Comparison of ENCODE assay signal across 26 mouse cellular contexts in genomic region chr8:46340381-46341273, GRCm38 (mm10). TPM values are rescaled to one million over a fixed set of nuclear protein-coding genes. Genes with fewer than 3 reads are reported as not detected.
DNase-seq lines count a peak whose midpoint lies in the region; ATAC-seq lines count a peak whose summit lies in the region.
"Had no signal": no experiment of that assay in that cellular context is flagged by ENCODE, and none has a peak within 500 bp of the region (broad histone marks: within the 10 kb centered on the region; RNA-seq: fewer than 3 reads in every experiment).

No protein-coding gene starts in this region.

- ATAC-seq in megakaryocyte progenitor cell, adult 5-6 weeks (replicated peaks; ENCODE audit: poor library complexity): peak; percentile 60
- no peak for ATAC-seq in forebrain, embryonic 12.5 days (ENCODE audit: low FRiP score)
- ATAC-seq in kidney, embryonic 16.5 days (ENCODE audit: low FRiP score, low TSS enrichment): no peak
- ATAC-seq: forebrain, embryonic 15.5 days; liver, embryonic 12.5 days had no signal

- 90% methylated on average over 14 of the region's 14 CpGs for WGBS in forebrain, embryonic 12.5 days
- WGBS in kidney, embryonic 16.5 days: 83% methylated on average over 14 of the region's 14 CpGs

- no peak overlapping the region for H3K4me2 ChIP-seq in forebrain, embryonic 12.5 days
- H3K4me2 ChIP-seq in kidney, embryonic 16.5 days (replicated peaks; ENCODE audit: low read depth, low read length): no peak overlapping the region
- H3K4me2 ChIP-seq: forebrain, embryonic 15.5 days; heart, embryonic 11.5 days; hindbrain, embryonic 14.5 days; limb, embryonic 12.5 days; liver, embryonic 12.5 days; lung, embryonic 15.5 days had no signal

- no peak overlapping the region for H3K4me3 ChIP-seq in forebrain, embryonic 12.5 days (replicated peaks)
- no peak overlapping the region for H3K4me3 ChIP-seq in kidney, embryonic 16.5 days (ENCODE audit: low read length)
- H3K4me3 ChIP-seq: forebrain, embryonic 15.5 days; limb, embryonic 12.5 days; liver, embryonic 12.5 days; lung, embryonic 15.5 days; midbrain, embryonic 10.5 days had no signal

- H3K9ac ChIP-seq in forebrain, embryonic 12.5 days: no peak overlapping the region
- H3K9ac ChIP-seq in kidney, embryonic 16.5 days (replicated peaks; ENCODE audit: low read length): no peak overlapping the region
- H3K9ac ChIP-seq: forebrain, embryonic 15.5 days; hindbrain, embryonic 14.5 days; limb, embryonic 12.5 days; liver, embryonic 12.5 days; lung, embryonic 15.5 days had no signal

- DNase-seq in lung, postnatal 25 days (ENCODE audit: low spot score): peak; percentile 36
- DNase-seq in lung, postnatal 4 days: no peak
- DNase-seq in R1 (ENCODE audit: low read depth, low spot score): peak; percentile 57
- no peak for DNase-seq in cerebellum, postnatal 10 days
- DNase-seq: cerebellum, adult 8-10 months; gastrocnemius, postnatal 25 days; heart, postnatal 14 days; right cerebral cortex, adult 18-20 months; thymus, adult 18-20 months had no signal

- H3K9me3 ChIP-seq in forebrain, embryonic 12.5 days: no peaks in the 10 kb centered on the region
- no peaks in the 10 kb centered on the region for H3K9me3 ChIP-seq in kidney, embryonic 16.5 days (ENCODE audit: low read length)
- H3K9me3 ChIP-seq: forebrain, embryonic 15.5 days; limb, embryonic 12.5 days; liver, embryonic 12.5 days; lung, embryonic 15.5 days; midbrain, embryonic 10.5 days had no signal

- no peaks in the 10 kb centered on the region for H3K36me3 ChIP-seq in forebrain, embryonic 12.5 days (replicated peaks)
- no peaks in the 10 kb centered on the region for H3K36me3 ChIP-seq in kidney, embryonic 16.5 days (ENCODE audit: insufficient read depth, low read length)
- H3K36me3 ChIP-seq: forebrain, embryonic 15.5 days; limb, embryonic 12.5 days; liver, embryonic 12.5 days; lung, embryonic 15.5 days; midbrain, embryonic 10.5 days had no signal

- no peak overlapping the region for H3K27ac ChIP-seq in forebrain, embryonic 12.5 days
- H3K27ac ChIP-seq in kidney, embryonic 16.5 days (ENCODE audit: low read length): no peak overlapping the region
- H3K27ac ChIP-seq: forebrain, embryonic 15.5 days; hindbrain, embryonic 14.5 days; kidney, postnatal 0 days; limb, embryonic 12.5 days; liver, embryonic 12.5 days; midbrain, embryonic 10.5 days had no signal

- H3K4me1 ChIP-seq in forebrain, embryonic 12.5 days: no peaks in the 10 kb centered on the region
- H3K4me1 ChIP-seq in kidney, embryonic 16.5 days (ENCODE audit: insufficient read depth, low read length): no peaks in the 10 kb centered on the region
- H3K4me1 ChIP-seq: forebrain, embryonic 15.5 days; limb, embryonic 12.5 days; liver, embryonic 12.5 days; midbrain, embryonic 10.5 days had no signal

- H3K27me3 ChIP-seq in forebrain, embryonic 12.5 days: no peaks in the 10 kb centered on the region
- H3K27me3 ChIP-seq in kidney, embryonic 16.5 days (ENCODE audit: insufficient read depth, low read length): no peaks in the 10 kb centered on the region
- H3K27me3 ChIP-seq: forebrain, embryonic 15.5 days; limb, embryonic 12.5 days; lung, embryonic 15.5 days had no signal

RNA-seq across cellular contexts. Expression of gene Helt, which starts 46.2 kb away (rescaled TPM):
- total RNA-seq in megakaryocyte progenitor cell, adult 5-6 weeks (2015): not detected in 2 replicates
- not detected in 2 replicates for total RNA-seq in megakaryocyte progenitor cell, adult 5-6 weeks (2017)
- 11.1 and 13.0 TPM in 2 replicates for polyA plus RNA-seq in forebrain, embryonic 12.5 days (2016; fragmentation: Nextera tagmentation; extraction: Ambion mirVana)
- not detected in 2 replicates for polyA plus RNA-seq in kidney, embryonic 16.5 days (2015; fragmentation: Nextera tagmentation; extraction: Ambion mirVana)
- total RNA-seq: adrenal gland, adult 18-20 months; layer of hippocampus, postnatal 25 days; left cerebral cortex, postnatal 10 days; MEL had no signal
- polyA plus RNA-seq: heart, embryonic 11.5 days; hindbrain, embryonic 14.5 days; intestine, embryonic 14.5 days; kidney, postnatal 0 days; limb, embryonic 12.5 days; liver, embryonic 12.5 days; lung, embryonic 15.5 days; small intestine, adult 2 months had no signal

Comparison
In these comparisons a context has a peak if more than half of its experiments do, and no peak if none do; other contexts are left out.
1. DNase-seq: peak in lung, postnatal 25 days (single experiment) and R1 (single experiment); none in lung, postnatal 4 days (0 of 2) and cerebellum, postnatal 10 days (0 of 2).
2. RNA of gene Helt, which starts 46.2 kb away (polyA plus RNA-seq): 11.1 to 13.0 TPM in forebrain, embryonic 12.5 days; not detected in kidney, embryonic 16.5 days; every median in the first group is over 10 times any median in the second.